Mouse (Mus musculus): ENCODE measurements at regions not wholly inside any gene's neighbourhood (a gene's known extent, or its start where the extent isn't known, plus 50 kb on each side); places are given as distances from the start of the nearest gene placed in this dataset.
"Not testable (repeated sequence)": the region's sequence is repeated elsewhere in the genome, so short reads cannot be mapped to it uniquely, and the experiment has no call there.

DNA sequence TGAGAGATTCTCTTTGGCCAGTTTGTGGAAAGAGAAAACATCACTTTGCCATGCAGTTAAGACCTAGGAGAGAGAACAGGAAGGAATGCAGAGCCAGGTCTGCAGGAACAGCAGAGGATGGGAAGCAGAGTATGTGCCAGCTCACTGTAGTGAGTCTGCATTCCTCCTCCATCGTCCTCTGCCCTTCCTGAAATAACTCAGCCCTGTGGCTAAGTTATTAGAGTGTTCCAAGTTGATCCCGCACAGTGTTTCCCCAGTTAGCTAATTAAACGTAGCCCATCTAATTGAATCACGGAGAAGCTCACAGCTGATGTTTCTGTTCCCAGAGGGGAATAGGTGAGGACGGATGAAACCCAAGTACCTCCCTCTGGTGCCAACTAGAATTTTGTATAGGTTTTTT lies 142.3 kb upstream of the Rack1 start:
- no peak for DNase-seq (ENCODE audit: inconsistent ontology term)

- no peak for DNase-seq (ENCODE audit: inconsistent ontology term)
These were observed 138.5 kb upstream of the Rack1 start for GRCm38 (mm10) chr11:48661641-48662040.

DNA sequence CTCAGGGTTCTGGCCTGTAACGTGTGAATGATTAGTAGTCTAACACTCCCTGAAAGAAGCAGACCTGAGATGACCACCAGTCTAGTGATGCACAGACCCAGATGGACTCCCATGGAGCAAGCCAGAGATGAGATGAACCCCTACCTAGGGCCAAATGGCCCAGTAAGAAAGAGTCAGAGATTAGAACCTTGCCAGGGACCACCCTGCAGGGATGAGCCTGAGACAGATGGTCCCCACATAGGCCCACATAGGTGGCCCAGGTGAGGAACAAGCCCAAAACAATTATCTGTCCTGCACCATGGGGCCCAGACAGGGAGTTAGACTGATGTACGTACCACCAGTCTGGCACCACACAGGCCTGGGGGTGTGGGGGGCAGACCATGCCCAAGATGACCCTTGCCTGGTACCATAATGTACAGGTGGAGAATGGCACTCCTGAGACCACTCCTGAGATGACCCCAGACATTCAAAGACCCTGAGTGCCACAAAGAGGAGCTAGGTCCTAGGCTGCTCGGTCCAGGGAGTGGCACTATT lies 115.3 kb upstream of the Rack1 start:
- DNase-seq (ENCODE audit: inconsistent ontology term): no peak

DNA sequence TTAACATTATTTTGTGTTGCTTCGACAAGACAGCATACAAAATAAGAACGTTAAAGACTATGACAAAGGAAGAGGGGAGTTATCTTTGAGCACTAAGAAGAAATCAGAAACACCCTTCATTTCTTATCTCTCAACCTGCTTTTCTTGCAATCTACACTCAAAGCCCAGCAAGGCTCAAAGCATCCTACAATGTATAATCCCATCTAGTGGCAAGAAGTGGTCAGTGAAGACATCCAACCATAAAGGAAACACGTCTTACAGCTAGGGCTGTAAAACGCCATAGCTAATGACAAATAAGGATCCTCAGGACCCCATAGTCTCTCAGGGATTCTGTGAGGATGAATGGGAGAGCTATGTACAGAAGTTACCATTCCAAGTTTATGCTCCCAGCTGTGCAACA lies 110.1 kb upstream of the Rack1 start:
- DNase-seq (ENCODE audit: inconsistent ontology term): no peak

DNA sequence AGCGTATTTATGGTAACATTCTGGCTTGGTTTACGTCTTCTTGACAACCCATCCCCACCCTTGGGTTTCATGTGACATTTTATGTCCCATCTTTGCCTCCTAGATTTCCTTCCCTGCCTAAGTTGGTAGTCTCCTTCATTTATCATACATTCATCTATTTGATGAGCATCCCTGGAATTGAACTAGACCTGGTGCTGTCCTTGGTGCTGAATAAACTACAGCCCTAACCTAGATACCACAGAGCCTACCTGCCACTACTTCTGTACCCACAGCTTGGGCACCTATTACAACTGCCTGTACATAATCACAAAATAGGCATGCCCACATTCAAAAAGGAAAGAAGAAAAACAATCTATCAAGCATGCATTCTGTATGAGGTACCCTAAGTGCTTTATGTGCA lies 103.8 kb upstream of the Rack1 start:
- peak; percentile 4 for DNase-seq (ENCODE audit: inconsistent ontology term)

GRCm38 (mm10) chr11:48697191-48697590 lies 102.9 kb upstream of the Rack1 start:
- no peak for DNase-seq (ENCODE audit: inconsistent ontology term)

DNA sequence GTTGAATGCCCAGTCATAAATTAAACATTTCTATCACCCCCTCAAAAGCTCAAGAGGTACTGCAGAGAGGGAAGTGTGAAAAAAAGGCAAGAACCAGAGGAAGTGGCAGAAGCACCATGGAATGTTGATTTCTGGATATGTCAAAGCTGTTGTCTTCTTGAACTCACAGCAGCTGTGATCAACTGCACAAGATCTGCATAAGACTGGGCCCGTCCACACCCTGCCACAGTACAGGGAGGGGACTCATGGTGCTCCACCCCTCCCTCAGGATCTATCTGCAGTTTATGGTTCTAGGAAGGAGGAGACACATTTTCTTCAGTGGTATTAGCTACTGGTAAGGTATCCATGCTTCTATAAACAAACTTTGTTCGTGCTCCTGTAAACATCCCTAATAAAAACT lies 92.9 kb upstream of the Rack1 start:
- no peak for DNase-seq (ENCODE audit: inconsistent ontology term)

- DNase-seq (ENCODE audit: inconsistent ontology term): no peak
These were observed 89.2 kb upstream of the Rack1 start for GRCm38 (mm10) chr11:48710972-48711371.

DNA sequence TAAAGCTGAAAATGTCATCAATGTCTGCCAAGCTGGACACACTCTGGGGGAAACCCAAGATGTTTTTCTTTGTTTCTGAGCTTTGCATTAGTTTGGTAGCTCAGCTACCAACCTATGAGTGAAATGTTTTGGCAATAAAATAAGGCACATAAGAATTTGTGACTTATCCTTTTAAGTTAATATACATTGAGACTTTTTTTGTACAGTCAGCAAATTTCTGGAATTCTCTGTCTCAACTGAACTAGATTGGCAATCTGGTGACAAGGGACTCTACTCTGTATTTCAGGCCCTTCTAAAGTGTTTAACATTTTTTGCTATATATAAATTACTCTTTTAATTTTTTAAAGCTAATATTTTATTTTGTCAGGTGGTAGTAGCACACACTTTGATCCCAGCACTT lies 76.1 kb upstream of the Rack1 start:
- no peak for DNase-seq (ENCODE audit: inconsistent ontology term)

GRCm38 (mm10) chr11:48730826-48731225 lies 69.3 kb upstream of the Rack1 start:
- DNase-seq (ENCODE audit: inconsistent ontology term): not testable (repeated sequence)

DNA sequence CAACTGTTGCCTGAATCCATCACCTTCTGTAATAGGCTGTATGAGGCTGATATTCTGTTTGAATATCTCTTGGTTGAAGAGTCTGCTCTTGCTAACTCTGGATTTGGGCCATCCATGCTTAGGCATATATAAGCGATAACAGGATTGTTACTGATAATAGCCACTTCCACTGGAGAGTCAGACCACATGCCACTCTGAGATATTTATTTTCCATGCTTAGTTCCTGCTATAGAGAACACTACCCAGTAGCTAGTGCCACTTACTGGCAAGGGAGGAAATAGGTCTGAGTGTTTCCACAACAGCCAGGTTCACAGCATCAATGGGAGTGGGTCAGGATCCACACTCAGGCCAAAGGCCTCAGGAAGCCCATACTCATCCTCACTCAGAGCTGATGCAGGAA lies 53.6 kb upstream of the Rack1 start:
- DNase-seq (ENCODE audit: inconsistent ontology term): no peak

GRCm38 (mm10) chr11:48748066-48748465 lies 52.1 kb upstream of the Rack1 start:
- DNase-seq (ENCODE audit: inconsistent ontology term): no peak

All from Muller cell, postnatal 12 days (primary cell).